Comparison of ENCODE assay signal across 10 mouse cellular contexts in genomic region chr13:104822411-104822838, GRCm38 (mm10). TPM values are rescaled to one million over a fixed set of nuclear protein-coding genes. Genes with fewer than 3 reads are reported as not detected.
DNase-seq lines count a peak whose midpoint lies in the region; ATAC-seq and TF ChIP-seq lines count a peak whose summit lies in the region.
"Had no signal": no experiment of that assay in that cellular context is flagged by ENCODE, and none has a peak within 500 bp of the region (broad histone marks: within the 10 kb centered on the region; RNA-seq: fewer than 3 reads in every experiment).

No protein-coding gene starts in this region.

- H3K4me1 ChIP-seq in hindbrain, embryonic 14.5 days (replicated peaks; ENCODE audit: control insufficient read depth, insufficient read depth, low read length), result peaks cover 11% of the 10 kb centered on the region
- peaks cover 3% of the 10 kb centered on the region; the same call in 1 of the 2 replicates for H3K4me1 ChIP-seq in midbrain, postnatal 0 days (ENCODE audit: insufficient read depth, low read length)

- H3K27ac ChIP-seq in hindbrain, embryonic 14.5 days, result peak overlapping the region; percentile 59; the same call in 1 of the 2 replicates
- no peak overlapping the region for H3K27ac ChIP-seq in midbrain, postnatal 0 days (ENCODE audit: low read depth, low read length)

- no peak for TF ChIP-seq CTCF in midbrain, postnatal 0 days (IDR thresholded peaks at IDR 0.05)

- no peak overlapping the region for H3K9ac ChIP-seq in hindbrain, embryonic 14.5 days
- no peak overlapping the region for H3K9ac ChIP-seq in midbrain, postnatal 0 days (replicated peaks; ENCODE audit: low read length, poor library complexity, severe bottlenecking)

- 0 out of 2 replicates have a peak overlapping the region, but pooled peaks have one; percentile 12 for H3K4me2 ChIP-seq in hindbrain, embryonic 14.5 days (replicated peaks)
- H3K4me2 ChIP-seq in midbrain, postnatal 0 days (ENCODE audit: low read depth, low read length, poor library complexity, severe bottlenecking), result no peak overlapping the region

- peak; percentile 72; the same call in 1 of the 2 replicates for ATAC-seq in hindbrain, embryonic 14.5 days (ENCODE audit: low FRiP score)
- peak; percentile 50; the same call in 1 of the 2 replicates for ATAC-seq in midbrain, postnatal 0 days (ENCODE audit: low FRiP score)
- ATAC-seq: activated CD4-positive, CD25-positive, alpha-beta regulatory T cell, adult 4 months had no signal

- no peaks in the 10 kb centered on the region for H3K27me3 ChIP-seq in hindbrain, embryonic 14.5 days (ENCODE audit: control insufficient read depth, insufficient read depth, low read length)
- no peaks in the 10 kb centered on the region for H3K27me3 ChIP-seq in midbrain, postnatal 0 days (ENCODE audit: insufficient read depth, low read length)

- H3K9me3 ChIP-seq in hindbrain, embryonic 14.5 days (ENCODE audit: control insufficient read depth, low read length), result no peaks in the 10 kb centered on the region
- no peaks in the 10 kb centered on the region for H3K9me3 ChIP-seq in midbrain, postnatal 0 days (ENCODE audit: low read length)

- DNase-seq in kidney, postnatal 4 days, result peak; percentile 3 to 15
- no peak for DNase-seq in kidney, adult 11 months
- peak; percentile 50 for DNase-seq in embryo, embryonic 10.5 days (ENCODE audit: low spot score)
- DNase-seq in hindbrain, embryonic 14.5 days (ENCODE audit: low spot score), result peak; percentile 36
- peak; percentile 63 for DNase-seq in midbrain, postnatal 0 days (ENCODE audit: low spot score)
- no peak for DNase-seq in gastrocnemius, postnatal 10 days
- DNase-seq in adrenal gland, adult 8-10 months, result no peak
- no peak for DNase-seq in cerebellum, adult 11-12 months

- WGBS in hindbrain, embryonic 14.5 days, result 39% methylated on average over 8 of the region's 8 CpGs
- 38% methylated on average over 8 of the region's 8 CpGs for WGBS in midbrain, postnatal 0 days

- no peak overlapping the region for H3K4me3 ChIP-seq in hindbrain, embryonic 14.5 days (replicated peaks; ENCODE audit: low read length)
- no peak overlapping the region for H3K4me3 ChIP-seq in midbrain, postnatal 0 days (ENCODE audit: low read depth, low read length)

- H3K36me3 ChIP-seq in hindbrain, embryonic 14.5 days (replicated peaks; ENCODE audit: control insufficient read depth, insufficient read depth), result peaks cover 6% of the 10 kb centered on the region; the same call in 1 of the 2 replicates
- 0 out of 2 replicates have a peak, but pooled peaks cover 2% of the 10 kb centered on the region for H3K36me3 ChIP-seq in midbrain, postnatal 0 days (ENCODE audit: insufficient read depth, low read length)

RNA-seq across cellular contexts. Expression of gene Cwc27, which starts 5.5 kb away (rescaled TPM):
- 18.1 and 20.2 TPM in 2 replicates for polyA plus RNA-seq in hindbrain, embryonic 14.5 days (2014; fragmentation: Nextera tagmentation; extraction: Ambion mirVana)
- 14.0 and 17.9 TPM in 2 replicates for total RNA-seq in midbrain, postnatal 0 days (2014; rRNA removed)
- polyA plus RNA-seq in midbrain, postnatal 0 days (2015; fragmentation: Nextera tagmentation; extraction: Ambion mirVana), result 22.9 and 23.4 TPM in 2 replicates
- total RNA-seq in gastrocnemius, postnatal 10 days (2021), result 10 to 100 TPM; 13.5 to 18.6 TPM
- 10 to 100 TPM; 17.8 to 32.6 (median 24.4) TPM for total RNA-seq in adrenal gland, adult 8-10 months (2022)

RNA-seq across cellular contexts. Expression of gene Srek1ip1, which starts 30.1 kb away (rescaled TPM):
- 13.8 and 15.5 TPM in 2 replicates for polyA plus RNA-seq in hindbrain, embryonic 14.5 days (2014; fragmentation: Nextera tagmentation; extraction: Ambion mirVana)
- total RNA-seq in midbrain, postnatal 0 days (2014; rRNA removed), result 12.9 and 17.5 TPM in 2 replicates
- polyA plus RNA-seq in midbrain, postnatal 0 days (2015; fragmentation: Nextera tagmentation; extraction: Ambion mirVana), result 12.3 and 12.4 TPM in 2 replicates
- total RNA-seq in gastrocnemius, postnatal 10 days (2021), result 10 to 100 TPM; 13.3 to 13.5 TPM
- total RNA-seq in adrenal gland, adult 8-10 months (2022), result 10 to 100 TPM; 20.9 to 25.7 (median 22.0) TPM

RNA-seq across cellular contexts. Expression of gene Shisal2b, which starts 41.3 kb away (rescaled TPM):
- 2.1 and 2.2 TPM in 2 replicates for polyA plus RNA-seq in hindbrain, embryonic 14.5 days (2014; fragmentation: Nextera tagmentation; extraction: Ambion mirVana)
- total RNA-seq in midbrain, postnatal 0 days (2014; rRNA removed), result 0.82 and 0.94 TPM in 2 replicates
- 3.5 and 4.0 TPM in 2 replicates for polyA plus RNA-seq in midbrain, postnatal 0 days (2015; fragmentation: Nextera tagmentation; extraction: Ambion mirVana)
- total RNA-seq in gastrocnemius, postnatal 10 days (2021), result not detected
- total RNA-seq in adrenal gland, adult 8-10 months (2022), result not detected
- total RNA-seq: megakaryocyte progenitor cell, adult 5-6 weeks had no signal

Comparison
In these comparisons a context has a peak if more than half of its experiments do, and no peak if none do; other contexts are left out.
1. DNase-seq: peak in kidney, postnatal 4 days (2 of 2), embryo, embryonic 10.5 days (single experiment), hindbrain, embryonic 14.5 days (single experiment) and midbrain, postnatal 0 days (single experiment); none in kidney, adult 11 months (single experiment), gastrocnemius, postnatal 10 days (single experiment), adrenal gland, adult 8-10 months (single experiment) and cerebellum, adult 11-12 months (single experiment).